Comparison of ENCODE assay signal across 7 mouse cellular contexts in the genomic region with DNA sequence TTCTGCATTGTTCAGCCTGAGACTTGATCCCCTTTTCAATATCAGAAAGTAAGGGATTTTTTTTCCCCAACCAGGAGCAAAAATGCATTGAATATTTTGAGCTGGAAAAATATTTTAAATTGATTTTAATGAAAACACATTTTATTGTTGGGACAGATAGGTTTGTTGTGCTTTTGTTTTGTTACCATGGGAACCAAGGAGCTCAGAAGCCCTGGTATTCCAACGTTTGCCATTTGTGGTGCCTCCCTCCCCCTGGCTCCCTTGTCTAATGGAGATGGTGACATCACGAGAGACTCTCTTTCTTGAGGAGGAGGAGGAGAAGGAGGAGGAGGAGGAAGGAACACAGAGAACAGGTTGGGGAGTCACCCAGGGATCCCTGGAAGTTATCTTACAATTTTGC.
DNase-seq lines count a peak whose midpoint lies in the region; ATAC-seq and TF ChIP-seq lines count a peak whose summit lies in the region.

No protein-coding gene starts in this region.

- H3K4me2 ChIP-seq in neural tube, embryonic 13.5 days, result no peak overlapping the region
- no peak overlapping the region for H3K4me2 ChIP-seq in forebrain, embryonic 15.5 days (replicated peaks)
- H3K4me2 ChIP-seq in limb, embryonic 14.5 days (replicated peaks; ENCODE audit: low read depth, low read length, severe bottlenecking), result no peak overlapping the region
- H3K4me2 ChIP-seq in stomach, embryonic 15.5 days, result no peak overlapping the region

- TF ChIP-seq POLR2A in limb, embryonic 14.5 days (IDR thresholded peaks at IDR 0.05; ENCODE audit: borderline replicate concordance, extremely low read depth, insufficient read depth, insufficient read length), result no peak

- H3K9ac ChIP-seq in neural tube, embryonic 13.5 days, result no peak overlapping the region
- H3K9ac ChIP-seq in forebrain, embryonic 15.5 days (replicated peaks), result no peak overlapping the region
- no peak overlapping the region for H3K9ac ChIP-seq in limb, embryonic 14.5 days (ENCODE audit: low read depth, low read length, severe bottlenecking)
- no peak overlapping the region for H3K9ac ChIP-seq in stomach, embryonic 15.5 days

- no peak for ATAC-seq in neural tube, embryonic 13.5 days (ENCODE audit: low read depth)
- ATAC-seq in forebrain, embryonic 15.5 days (replicated peaks), result no peak
- ATAC-seq in limb, embryonic 14.5 days (ENCODE audit: low FRiP score, low read depth), result peak; percentile 62; the same call in 1 of the 2 replicates
- ATAC-seq in stomach, embryonic 15.5 days (ENCODE audit: insufficient read depth, low FRiP score, low read depth), result peak; percentile 9; the same call in 1 of the 2 replicates

- no peak for DNase-seq in neural tube, embryonic 10.5 days (ENCODE audit: extremely low spot score, low spot score)
- peak; percentile 68 for DNase-seq in limb, embryonic 14.5 days (ENCODE audit: low spot score)
- DNase-seq in thymus, adult 18-20 months, result no peak
- no peak for DNase-seq in cerebellum, postnatal 25 days

- H3K27ac ChIP-seq in neural tube, embryonic 13.5 days (replicated peaks), result peak overlapping the region; percentile 79; the same call in 1 of the 2 replicates
- H3K27ac ChIP-seq in forebrain, embryonic 15.5 days (replicated peaks), result 0 out of 2 replicates have a peak overlapping the region, but pooled peaks have one; percentile 15
- peak overlapping the region; percentile 64 for H3K27ac ChIP-seq in limb, embryonic 14.5 days (replicated peaks; ENCODE audit: low read depth, low read length)
- H3K27ac ChIP-seq in stomach, embryonic 15.5 days, result peak overlapping the region; percentile 83

- no peaks in the 10 kb centered on the region for H3K27me3 ChIP-seq in neural tube, embryonic 13.5 days
- no peaks in the 10 kb centered on the region for H3K27me3 ChIP-seq in forebrain, embryonic 15.5 days
- H3K27me3 ChIP-seq in limb, embryonic 14.5 days (ENCODE audit: control insufficient read depth, insufficient read depth, low read length), result no peaks in the 10 kb centered on the region
- no peaks in the 10 kb centered on the region for H3K27me3 ChIP-seq in stomach, embryonic 15.5 days (replicated peaks)

- H3K4me1 ChIP-seq in neural tube, embryonic 13.5 days (replicated peaks), result peaks cover 42% of the 10 kb centered on the region
- peaks cover 26% of the 10 kb centered on the region for H3K4me1 ChIP-seq in forebrain, embryonic 15.5 days
- H3K4me1 ChIP-seq in limb, embryonic 14.5 days (ENCODE audit: control insufficient read depth, insufficient read depth, low read length), result peaks cover 30% of the 10 kb centered on the region
- peaks cover 23% of the 10 kb centered on the region for H3K4me1 ChIP-seq in stomach, embryonic 15.5 days

- H3K36me3 ChIP-seq in neural tube, embryonic 13.5 days, result peaks cover 18% of the 10 kb centered on the region; the same call in 1 of the 2 replicates
- H3K36me3 ChIP-seq in forebrain, embryonic 15.5 days, result no peaks in the 10 kb centered on the region
- peaks cover 21% of the 10 kb centered on the region for H3K36me3 ChIP-seq in limb, embryonic 14.5 days (ENCODE audit: control insufficient read depth, insufficient read depth, low read length)
- H3K36me3 ChIP-seq in stomach, embryonic 15.5 days, result peaks cover 14% of the 10 kb centered on the region; the same call in 1 of the 2 replicates

- 19% methylated on average over 2 of the region's 2 CpGs for WGBS in neural tube, embryonic 13.5 days
- 0% methylated on average over 2 of the region's 2 CpGs for WGBS in forebrain, embryonic 15.5 days
- WGBS in limb, embryonic 14.5 days, result 16% methylated on average over 2 of the region's 2 CpGs
- WGBS in stomach, embryonic 15.5 days, result 16% methylated on average over 2 of the region's 2 CpGs

- no peak overlapping the region for H3K4me3 ChIP-seq in neural tube, embryonic 13.5 days
- no peak overlapping the region for H3K4me3 ChIP-seq in forebrain, embryonic 15.5 days
- H3K4me3 ChIP-seq in limb, embryonic 14.5 days (replicated peaks; ENCODE audit: low read length), result no peak overlapping the region
- no peak overlapping the region for H3K4me3 ChIP-seq in stomach, embryonic 15.5 days (replicated peaks)

- H3K9me3 ChIP-seq in neural tube, embryonic 13.5 days, result no peaks in the 10 kb centered on the region
- H3K9me3 ChIP-seq in forebrain, embryonic 15.5 days, result no peaks in the 10 kb centered on the region
- no peaks in the 10 kb centered on the region for H3K9me3 ChIP-seq in limb, embryonic 14.5 days (ENCODE audit: control insufficient read depth, low read length)
- no peaks in the 10 kb centered on the region for H3K9me3 ChIP-seq in stomach, embryonic 15.5 days

Comparison
In these comparisons a context has a peak if more than half of its experiments do, and no peak if none do; other contexts are left out.
1. ATAC-seq: peak in limb, embryonic 14.5 days (single experiment) and stomach, embryonic 15.5 days (single experiment); none in neural tube, embryonic 13.5 days (single experiment) and forebrain, embryonic 15.5 days (single experiment).
2. H3K27ac ChIP-seq: peak in every context shown above with its lines; median percentile 83 in stomach, embryonic 15.5 days; 79 in neural tube, embryonic 13.5 days; 64 in limb, embryonic 14.5 days; 15 in forebrain, embryonic 15.5 days.